Mouse (Mus musculus) spleen, postnatal 14 days (tissue): ENCODE results near the gene Krt15.

Source experiments
- DNase-seq, 2 experiments: peaks; one replicate each; pipeline ENCODE4 v3.0.0; 2021 to 2022; ENCODE audit warnings: low spot score in 2 of 2

The Krt15 gene

DNA sequence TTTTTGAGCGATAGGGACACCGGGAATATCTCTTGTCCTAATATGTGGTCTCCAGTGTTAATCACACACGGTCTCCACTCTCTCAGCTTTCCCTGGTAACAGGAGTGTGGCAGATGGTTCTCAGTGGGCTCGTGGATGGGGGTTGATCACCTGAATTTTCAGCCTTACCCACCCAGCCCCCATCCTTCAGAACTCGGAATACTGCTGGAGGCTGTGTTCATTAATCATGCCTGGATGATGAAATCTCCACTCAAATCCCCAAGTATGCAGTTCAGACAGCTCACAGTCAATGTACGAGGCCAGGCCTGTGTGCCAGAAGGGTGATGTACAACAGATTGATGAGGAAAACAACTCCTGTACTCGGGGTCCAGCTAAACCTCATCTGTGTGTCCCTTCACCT, 10.8 kb downstream of the Krt15 start:
- DNase-seq, result no peak

- DNase-seq, result no peak
Observed at GRCm38 (mm10) chr11:100121466-100121865, 14.3 kb downstream of the Krt15 start, which contains the start of gene Krt13. TSS of gene Krt13 (minus strand) at chr11:100121566.

GRCm38 (mm10) chr11:100120331-100120730, 15.4 kb downstream of the Krt15 start:
- DNase-seq, result no peak

DNA sequence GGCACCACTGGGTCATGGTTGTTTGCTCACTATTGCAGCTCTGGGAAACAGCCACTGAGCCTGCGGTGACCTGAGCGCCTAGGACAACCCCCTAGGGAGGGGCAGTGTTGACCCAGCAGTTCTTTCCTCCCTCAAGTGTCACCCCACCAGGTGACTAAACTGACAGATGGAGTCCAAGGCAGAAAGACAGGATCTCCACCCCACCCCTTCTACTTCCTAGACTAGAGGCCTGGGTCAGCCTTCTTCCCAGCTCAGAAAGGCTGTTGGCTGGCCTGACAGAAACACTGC, 22.0 kb downstream of the Krt15 start:
- DNase-seq, result no peak

- DNase-seq, result no peak
Observed at GRCm38 (mm10) chr11:100112935-100113741, 22.6 kb downstream of the Krt15 start.

DNA sequence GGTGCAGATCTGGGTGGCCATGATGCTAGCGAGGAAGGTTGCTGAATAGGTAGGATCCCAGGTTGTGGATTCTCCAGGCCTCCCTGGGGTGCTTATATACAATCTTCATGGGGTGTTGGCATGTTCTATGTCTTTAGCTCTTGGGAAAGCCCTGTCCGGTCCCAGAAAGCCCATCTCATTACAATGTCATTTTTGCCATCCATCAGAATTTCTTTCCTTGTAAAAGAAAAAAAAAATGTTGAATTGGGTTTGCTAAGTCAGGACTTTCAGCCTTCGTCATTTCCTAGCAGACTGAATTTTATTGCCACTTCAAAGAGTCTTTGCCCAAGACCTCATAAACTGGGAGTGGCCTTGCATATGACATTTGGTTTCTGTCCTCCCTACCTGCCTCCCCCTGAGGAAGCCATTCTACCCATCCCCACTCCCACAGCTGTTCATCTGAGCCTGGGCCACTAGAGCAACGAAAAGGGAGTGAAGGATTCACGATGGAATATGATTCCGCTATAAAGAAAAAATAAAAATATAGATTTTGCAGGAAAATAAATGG, 30.1 kb downstream of the Krt15 start, which contains the start of gene Krt36:
Gene Krt36, minus strand, starts transcription at position 51 of the 547 bp plus-strand sequence.
- no peak for DNase-seq

DNA sequence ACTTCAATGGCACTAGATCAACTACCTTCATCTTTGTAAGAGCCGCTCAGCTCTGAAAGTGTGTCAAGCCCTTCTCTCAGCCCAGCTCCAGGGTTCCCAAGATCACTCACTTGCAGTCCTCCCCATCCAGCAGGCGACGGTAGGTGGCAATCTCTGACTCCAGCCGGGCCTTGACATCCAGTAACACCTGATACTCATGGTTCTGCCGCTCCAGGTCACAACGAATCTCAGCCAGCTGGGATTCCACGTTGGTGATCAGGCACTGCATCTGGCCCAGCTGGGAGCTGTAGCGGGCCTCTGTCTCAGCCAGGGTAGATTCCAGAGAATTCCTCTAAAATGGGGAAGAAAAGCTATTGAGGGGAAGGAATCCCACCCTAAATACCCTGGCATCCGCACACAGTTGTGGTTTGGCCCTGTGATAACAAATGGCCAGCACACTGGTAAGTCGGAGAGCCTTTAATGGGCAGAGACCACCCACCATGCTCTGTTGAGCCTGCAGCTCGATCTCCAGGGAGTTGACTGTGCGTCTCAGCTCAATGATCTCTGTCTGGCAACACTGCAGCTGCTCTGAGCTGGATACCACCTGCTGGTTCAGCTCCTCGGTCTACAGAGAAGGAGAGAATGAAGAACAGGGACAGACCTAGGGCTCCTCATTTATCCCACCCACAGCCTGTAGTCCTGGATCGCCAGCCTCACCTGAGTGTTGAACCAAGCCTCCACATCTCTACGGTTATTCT, 32.9 kb downstream of the Krt15 start:
- DNase-seq, result no peak

- DNase-seq, result no peak
Observed at GRCm38 (mm10) chr11:100100391-100100790, 35.3 kb downstream of the Krt15 start.

DNA sequence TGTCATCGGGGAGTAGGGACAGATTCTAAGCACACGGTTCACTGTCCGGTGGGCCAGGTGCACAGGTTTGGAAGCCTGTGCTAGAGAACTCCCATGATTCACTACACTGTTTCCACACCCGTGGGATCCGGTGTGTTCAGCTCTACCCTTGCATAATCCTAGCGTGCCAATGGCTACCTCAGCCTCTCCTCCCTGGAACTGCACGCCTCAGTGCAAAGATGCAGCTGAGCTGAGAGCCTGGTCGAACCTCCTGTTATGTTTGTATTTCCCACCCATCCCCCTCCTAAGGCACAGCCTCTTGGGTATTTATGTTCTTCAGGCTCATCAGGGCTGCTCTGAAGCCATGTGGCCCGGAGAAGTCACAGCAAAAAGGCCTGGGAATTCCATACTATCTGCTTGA, 37.9 kb downstream of the Krt15 start:
- no peak for DNase-seq

DNA sequence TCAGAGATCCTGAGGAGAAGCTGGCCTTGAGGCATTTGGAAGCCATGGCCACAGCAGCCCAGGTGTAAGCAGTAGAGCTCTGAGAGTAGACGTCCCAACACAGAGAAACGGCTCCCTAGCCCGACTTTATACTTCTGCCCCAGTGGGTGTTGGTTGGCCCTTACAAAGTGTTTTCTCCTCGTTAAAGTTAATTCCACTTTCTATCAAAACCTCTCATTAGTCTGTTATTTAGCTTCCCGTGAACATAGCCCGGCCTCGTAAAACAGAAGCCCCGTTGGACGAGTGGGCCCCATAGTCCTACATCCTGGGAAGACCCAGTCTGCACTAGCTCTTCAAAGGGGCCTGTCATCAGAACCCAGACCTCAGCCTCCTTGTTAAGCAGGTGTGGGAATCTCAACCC, 39.6 kb downstream of the Krt15 start, which contains the start of gene Krt35:
Gene Krt35, minus strand, starts transcription at position 101 of the 400 bp plus-strand sequence.
- DNase-seq, result no peak

GRCm38 (mm10) chr11:100088378-100089025, 47.2 kb downstream of the Krt15 start:
- no peak for DNase-seq

GRCm38 (mm10) chr11:100087861-100088260, 47.9 kb downstream of the Krt15 start, which contains the start of gene Krt32:
TSS of gene Krt32 (minus strand) at chr11:100088226.
- no peak for DNase-seq
